Mouse (Mus musculus): Measurements from ENCODE around the gene Klk11.

The Klk11 gene

GRCm38 (mm10) chr7:43774364-43774763 is at the start of gene Klk11:
Gene Klk11 (plus strand): TSS chr7:43774604.
- no peak for DNase-seq (ENCODE audit: inconsistent age in 2 of 2, low spot score in 1 of 2)

GRCm38 (mm10) chr7:43747788-43748187 is 26.6 kb upstream of the Klk11 start:
- DNase-seq (ENCODE audit: inconsistent age in 2 of 2, low spot score in 1 of 2): peak in 1 of 2 experiments; percentile 42

- no peak for DNase-seq (ENCODE audit: inconsistent age in 2 of 2, low spot score in 1 of 2)
These were observed 21.6 kb upstream of the Klk11 start for GRCm38 (mm10) chr7:43752806-43753205.

GRCm38 (mm10) chr7:43766484-43766883 is 7.9 kb upstream of the Klk11 start:
- DNase-seq (ENCODE audit: inconsistent age in 2 of 2, low spot score in 1 of 2): no peak

GRCm38 (mm10) chr7:43768597-43768996 is 5.8 kb upstream of the Klk11 start, which contains the start of gene Klk12:
Gene Klk12 (plus strand): TSS chr7:43768897.
- DNase-seq (ENCODE audit: inconsistent age in 2 of 2, low spot score in 1 of 2): no peak

- no peak for DNase-seq (ENCODE audit: inconsistent age in 2 of 2, low spot score in 1 of 2)
These were observed 4.8 kb upstream of the Klk11 start for GRCm38 (mm10) chr7:43769636-43770035.

- no peak for DNase-seq (ENCODE audit: inconsistent age in 2 of 2, low spot score in 1 of 2)
These were observed 3.7 kb upstream of the Klk11 start for GRCm38 (mm10) chr7:43770701-43771100.

GRCm38 (mm10) chr7:43771916-43772315 is 2.5 kb upstream of the Klk11 start:
- no peak for DNase-seq (ENCODE audit: inconsistent age in 2 of 2, low spot score in 1 of 2)

GRCm38 (mm10) chr7:43772901-43773300 is 1.5 kb upstream of the Klk11 start:
- no peak for DNase-seq (ENCODE audit: inconsistent age in 2 of 2, low spot score in 1 of 2)

- DNase-seq (ENCODE audit: inconsistent age in 2 of 2, low spot score in 1 of 2): no peak
These were observed 398 bp downstream of the Klk11 start for GRCm38 (mm10) chr7:43774802-43775201.

- no peak for DNase-seq (ENCODE audit: inconsistent age in 2 of 2, low spot score in 1 of 2)
These were observed 1.1 kb downstream of the Klk11 start for GRCm38 (mm10) chr7:43775311-43776057.

GRCm38 (mm10) chr7:43776506-43776905 is 2.1 kb downstream of the Klk11 start:
- DNase-seq (ENCODE audit: inconsistent age in 2 of 2, low spot score in 1 of 2): no peak

- no peak for DNase-seq (ENCODE audit: inconsistent age in 2 of 2, low spot score in 1 of 2)
These were observed 3.0 kb downstream of the Klk11 start for GRCm38 (mm10) chr7:43777423-43777822.

GRCm38 (mm10) chr7:43778176-43778970 is 4.0 kb downstream of the Klk11 start:
- no peak for DNase-seq (ENCODE audit: inconsistent age in 2 of 2, low spot score in 1 of 2)

GRCm38 (mm10) chr7:43780241-43780640 is 5.8 kb downstream of the Klk11 start:
- no peak for DNase-seq (ENCODE audit: inconsistent age in 2 of 2, low spot score in 1 of 2)

GRCm38 (mm10) chr7:43780746-43781145 is 6.3 kb downstream of the Klk11 start, which contains the start of gene Klk10:
Gene Klk10 (plus strand): TSS chr7:43781035.
- no peak for DNase-seq (ENCODE audit: inconsistent age in 2 of 2, low spot score in 1 of 2)

- no peak for DNase-seq (ENCODE audit: inconsistent age in 2 of 2, low spot score in 1 of 2)
These were observed 7.1 kb downstream of the Klk11 start for GRCm38 (mm10) chr7:43781541-43781940.

- DNase-seq (ENCODE audit: inconsistent age in 2 of 2, low spot score in 1 of 2): peak; percentile 57 to 91
These were observed 8.2 kb downstream of the Klk11 start for GRCm38 (mm10) chr7:43782275-43783265.

GRCm38 (mm10) chr7:43785286-43785685 is 10.9 kb downstream of the Klk11 start:
- peak; percentile 39 to 75 for DNase-seq (ENCODE audit: inconsistent age in 2 of 2, low spot score in 1 of 2)

GRCm38 (mm10) chr7:43788096-43788495 is 13.7 kb downstream of the Klk11 start:
- no peak for DNase-seq (ENCODE audit: inconsistent age in 2 of 2, low spot score in 1 of 2)

GRCm38 (mm10) chr7:43789295-43789694 is 14.9 kb downstream of the Klk11 start:
- DNase-seq (ENCODE audit: inconsistent age in 2 of 2, low spot score in 1 of 2): no peak
